Mouse (Mus musculus): ENCODE data around the gene Fgfr4. TPM values are rescaled to one million over a fixed set of nuclear protein-coding genes. Genes with fewer than 3 reads are reported as not detected.

Gene Fgfr4
- under 1 TPM; 0.21 to 0.27 TPM for total RNA-seq (2021)

DNA sequence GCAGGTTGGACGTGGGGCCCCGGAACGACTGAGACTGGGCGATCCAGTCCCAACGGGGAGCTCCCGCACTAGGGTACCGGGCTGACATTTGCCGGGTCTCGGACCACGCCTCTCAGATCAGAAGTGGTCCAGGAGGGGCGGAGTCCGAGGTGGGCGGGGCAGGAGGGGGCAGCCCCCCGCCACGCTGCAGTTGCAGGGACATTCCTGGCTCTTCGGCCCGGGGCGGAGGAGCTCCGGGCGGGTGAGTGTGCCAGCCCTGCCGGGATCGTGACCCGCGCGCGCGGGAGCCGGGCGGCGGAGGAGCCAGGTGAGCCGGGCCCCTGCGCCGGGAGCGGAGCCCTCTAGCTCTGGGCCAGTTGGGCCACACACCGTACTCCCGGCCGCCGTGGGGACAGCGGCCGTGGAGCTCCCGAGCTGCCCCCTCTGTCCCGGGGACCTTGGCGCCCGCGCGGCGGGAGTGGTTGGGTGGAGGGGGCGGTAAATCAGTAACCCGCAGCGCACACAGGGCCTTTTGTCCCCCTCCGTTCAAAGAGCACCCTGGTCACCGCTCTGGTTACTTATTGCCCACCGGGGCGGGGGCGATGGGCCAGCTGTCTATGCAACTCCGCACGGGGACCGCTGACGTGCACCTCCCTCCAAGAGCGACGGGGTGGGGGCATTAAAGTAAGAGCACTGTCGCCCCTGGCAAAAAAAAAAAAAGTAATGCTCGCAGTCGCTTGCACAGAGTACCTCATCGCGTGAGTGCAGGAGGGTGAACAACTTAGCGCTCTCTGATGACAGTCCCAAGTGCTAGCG, at the start of gene Fgfr4:
Gene Fgfr4 (plus strand): TSS at position 20 of the 795 bp plus-strand sequence.
- intact Hi-C loops (cut with DNase I) = no loop called here
- no peak for DNase-seq (ENCODE audit: low spot score in 2 of 2)

- intact Hi-C loops (cut with DNase I) = no loop called here
- no peak for DNase-seq (ENCODE audit: low spot score in 2 of 2)
Measured at GRCm38 (mm10) chr13:55103351-55103750, 49.1 kb upstream of the Fgfr4 start.

- intact Hi-C loops (cut with DNase I) = loop anchor here (1.0 kb wide), 1 partner anchor 73 kb away; no protein-coding TSS in a partner anchor
Measured at GRCm38 (mm10) chr13:55105045-55105952, 47.1 kb upstream of the Fgfr4 start, which contains the start of gene Zfp346. Gene Zfp346, plus strand, starts transcription at chr13:55105311.

DNA sequence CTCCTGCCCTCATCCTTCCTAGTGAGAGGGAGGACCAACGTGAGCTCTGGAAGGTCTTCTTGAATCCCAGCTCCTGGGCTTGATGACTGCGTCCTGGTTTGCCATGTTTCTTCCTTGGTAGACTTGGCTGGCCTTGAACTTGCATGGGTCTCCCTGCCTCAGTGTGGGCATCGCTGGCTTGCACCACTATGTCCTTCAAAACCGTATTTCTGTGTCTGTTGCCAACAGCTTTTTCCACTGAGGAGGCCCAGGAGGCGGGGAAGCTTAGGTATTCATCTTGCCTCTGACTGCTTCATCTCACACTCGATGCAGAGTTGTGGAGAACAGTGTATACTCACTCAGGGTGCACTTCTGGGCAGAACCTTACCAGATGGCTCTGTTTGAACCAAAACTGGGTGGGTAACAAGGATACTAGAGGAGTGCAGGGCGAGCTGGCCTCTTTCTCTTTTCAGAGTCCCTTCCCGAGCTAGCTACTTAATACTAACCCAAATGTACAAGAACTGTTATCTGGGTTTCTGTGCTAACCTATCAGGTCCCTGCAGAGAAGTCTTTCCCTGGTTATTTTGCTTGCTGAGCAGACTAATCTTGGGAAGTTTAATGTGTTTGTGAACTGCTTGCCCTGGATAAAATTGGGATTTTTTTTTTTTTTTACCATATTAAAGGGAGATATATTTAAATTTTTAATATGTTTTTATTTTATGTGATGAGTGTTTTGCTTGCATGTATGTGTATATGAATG, 46.3 kb upstream of the Fgfr4 start:
- intact Hi-C loops (cut with DNase I) = loop anchor here (1.0 kb wide), 1 partner anchor 72 kb away; no protein-coding TSS in a partner anchor

More at GRCm38 (mm10) chr13:55105045-55105952, 47.1 kb upstream of the Fgfr4 start, which contains the start of gene Zfp346:
- peak; percentile 97 to 98 for DNase-seq (ENCODE audit: low spot score in 2 of 2)

DNA sequence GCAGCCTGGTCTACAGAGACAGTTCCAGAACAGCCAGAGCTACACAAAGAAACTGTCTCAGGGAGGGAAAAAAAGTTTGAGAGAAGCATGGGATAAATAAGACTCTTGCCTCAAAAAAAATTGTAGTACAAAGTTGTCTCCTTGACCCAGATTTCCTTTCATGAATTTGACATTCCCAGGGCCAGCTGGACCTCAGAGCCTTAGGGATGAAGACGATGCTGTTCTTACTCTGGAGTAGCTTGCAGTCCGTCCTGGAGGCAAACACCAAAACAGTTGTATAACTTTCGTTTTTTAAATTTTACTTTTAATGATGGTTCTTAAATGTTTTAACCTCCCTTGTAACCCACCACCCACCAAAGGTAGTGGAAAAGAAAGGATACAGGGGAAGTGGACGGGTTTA, 45.3 kb upstream of the Fgfr4 start:
- DNase-seq (ENCODE audit: low spot score in 2 of 2) = no peak
- intact Hi-C loops (cut with DNase I) = no loop called here

More for the DNA sequence above, 46.3 kb upstream of the Fgfr4 start:
- DNase-seq (ENCODE audit: low spot score in 2 of 2) = peak; percentile 13 to 16

GRCm38 (mm10) chr13:55107694-55108093, 44.7 kb upstream of the Fgfr4 start:
- intact Hi-C loops (cut with DNase I) = no loop called here
- peak; percentile 33 to 56 for DNase-seq (ENCODE audit: low spot score in 2 of 2)

DNA sequence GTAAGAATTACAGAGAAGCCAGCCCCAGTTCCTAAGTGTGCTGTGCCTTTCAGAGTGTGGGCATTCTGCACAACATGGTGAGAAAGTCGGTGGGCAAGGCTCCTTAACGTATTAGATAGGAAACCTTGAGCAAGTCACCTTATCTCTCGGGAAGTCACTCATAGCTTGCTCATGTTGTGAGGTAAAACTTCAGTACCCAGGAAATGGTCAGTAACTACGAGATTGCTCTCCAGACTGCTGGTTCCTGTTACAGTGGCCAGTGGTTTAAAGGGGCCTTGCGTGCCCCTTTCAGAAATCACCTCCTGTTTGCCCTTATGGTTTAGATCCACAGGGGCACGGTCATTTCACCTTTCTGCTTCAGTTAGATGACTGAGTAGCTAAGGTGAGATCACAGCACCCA, 38.1 kb upstream of the Fgfr4 start:
- intact Hi-C loops (cut with DNase I) = no loop called here

DNA sequence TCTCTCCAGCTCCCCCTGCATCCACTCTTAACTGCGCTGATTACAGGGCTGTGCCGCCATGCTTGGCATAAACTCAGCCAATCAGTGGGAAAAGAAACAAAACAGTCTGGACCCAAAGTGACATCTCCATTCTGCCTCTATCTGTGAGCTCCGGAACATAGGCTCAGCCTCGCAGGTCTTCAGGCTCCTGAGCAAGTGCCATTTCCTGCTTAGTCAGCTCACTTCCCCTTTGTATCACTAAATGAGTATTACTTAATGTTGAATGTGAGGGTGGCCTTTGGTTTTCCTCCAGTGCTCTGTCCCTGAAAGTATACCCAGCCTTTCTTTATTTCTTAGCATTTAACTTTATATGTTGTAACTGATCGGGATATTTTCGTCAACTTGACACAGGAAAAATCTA, 27.5 kb upstream of the Fgfr4 start:
- no peak for DNase-seq (ENCODE audit: low spot score in 2 of 2)
- intact Hi-C loops (cut with DNase I) = no loop called here

More for the DNA sequence above, 38.1 kb upstream of the Fgfr4 start:
- no peak for DNase-seq (ENCODE audit: low spot score in 2 of 2)

- intact Hi-C loops (cut with DNase I) = no loop called here
- DNase-seq (ENCODE audit: low spot score in 2 of 2) = no peak
Measured at GRCm38 (mm10) chr13:55133448-55133847, 19.0 kb upstream of the Fgfr4 start, which contains the start of gene Gm17617. Gene Gm17617, minus strand, starts transcription at chr13:55133548.

DNA sequence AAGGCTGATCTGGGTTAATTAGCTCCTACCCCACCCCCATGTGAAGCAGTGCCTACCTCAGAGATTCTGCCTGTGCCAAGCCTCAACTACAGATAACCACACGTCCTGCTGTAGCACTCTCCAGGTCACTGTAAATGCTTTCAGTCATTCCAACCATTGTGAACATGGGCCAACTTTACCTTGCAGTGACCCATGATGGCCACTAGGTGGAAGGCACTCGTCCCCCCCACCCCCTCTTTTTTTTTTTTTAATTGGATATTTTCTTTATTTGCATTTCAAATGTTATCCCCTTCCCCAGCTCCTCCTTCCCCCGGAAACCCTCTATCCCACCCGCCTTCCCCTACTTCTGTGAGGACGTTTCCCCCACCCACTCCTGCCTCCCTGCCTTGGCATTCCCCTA, 17.1 kb upstream of the Fgfr4 start:
- intact Hi-C loops (cut with DNase I) = loop anchor here (5.0 kb wide), 1 partner anchor 42 kb away; no protein-coding TSS in a partner anchor
- no peak for DNase-seq (ENCODE audit: low spot score in 2 of 2)

GRCm38 (mm10) chr13:55140271-55140670, 12.2 kb upstream of the Fgfr4 start:
- no peak for DNase-seq (ENCODE audit: low spot score in 2 of 2)
- intact Hi-C loops (cut with DNase I) = no loop called here

DNA sequence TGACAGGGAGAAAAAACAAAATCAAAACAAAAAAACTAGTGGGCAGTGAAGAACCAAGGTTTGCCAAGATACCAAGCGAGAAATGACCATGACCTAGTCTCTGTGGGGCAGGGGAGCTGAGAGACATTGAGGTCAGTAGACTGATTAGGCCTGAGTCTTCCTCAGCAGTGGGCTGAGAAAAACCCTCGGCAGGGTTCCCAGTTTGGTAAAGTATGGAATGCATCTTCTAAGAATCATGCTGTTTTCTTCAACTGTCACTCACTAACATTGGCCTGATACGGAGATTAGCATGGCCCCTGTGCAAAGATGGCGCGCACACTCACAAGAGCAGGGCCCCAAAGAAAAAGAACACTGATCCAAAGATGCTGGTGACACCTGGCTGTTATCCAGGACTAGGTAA, 1.5 kb downstream of the Fgfr4 start:
- no peak for DNase-seq (ENCODE audit: low spot score in 2 of 2)
- intact Hi-C loops (cut with DNase I) = no loop called here

GRCm38 (mm10) chr13:55162365-55162764, 9.9 kb downstream of the Fgfr4 start:
- no peak for DNase-seq (ENCODE audit: low spot score in 2 of 2)
- intact Hi-C loops (cut with DNase I) = no loop called here

DNA sequence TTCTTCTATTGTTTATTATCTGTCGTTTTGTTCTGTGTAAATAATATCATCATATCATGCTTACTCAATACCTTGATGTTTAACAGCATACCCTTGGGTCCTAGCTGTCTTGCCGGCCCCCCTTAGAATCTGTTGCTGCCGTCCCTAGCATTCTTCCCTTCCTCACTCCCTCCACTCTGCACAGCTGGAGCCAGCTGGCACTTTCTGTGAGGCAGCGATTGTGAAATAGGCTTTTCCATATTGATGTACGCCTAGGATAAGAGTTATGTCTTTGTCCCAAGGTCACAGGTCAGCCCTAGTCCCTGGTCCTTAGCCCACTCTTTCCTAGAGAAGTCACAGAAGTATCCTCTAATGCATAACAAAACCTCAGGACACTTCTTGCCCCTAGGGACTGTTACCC, 11.1 kb downstream of the Fgfr4 start:
- intact Hi-C loops (cut with DNase I) = no loop called here
- no peak for DNase-seq (ENCODE audit: low spot score in 2 of 2)

- intact Hi-C loops (cut with DNase I) = no loop called here
- DNase-seq (ENCODE audit: low spot score in 2 of 2) = no peak
Measured at GRCm38 (mm10) chr13:55165831-55166339, 13.4 kb downstream of the Fgfr4 start.

- no peak for DNase-seq (ENCODE audit: low spot score in 2 of 2)
- intact Hi-C loops (cut with DNase I) = no loop called here
Measured at GRCm38 (mm10) chr13:55166806-55167725, 14.6 kb downstream of the Fgfr4 start.

DNA sequence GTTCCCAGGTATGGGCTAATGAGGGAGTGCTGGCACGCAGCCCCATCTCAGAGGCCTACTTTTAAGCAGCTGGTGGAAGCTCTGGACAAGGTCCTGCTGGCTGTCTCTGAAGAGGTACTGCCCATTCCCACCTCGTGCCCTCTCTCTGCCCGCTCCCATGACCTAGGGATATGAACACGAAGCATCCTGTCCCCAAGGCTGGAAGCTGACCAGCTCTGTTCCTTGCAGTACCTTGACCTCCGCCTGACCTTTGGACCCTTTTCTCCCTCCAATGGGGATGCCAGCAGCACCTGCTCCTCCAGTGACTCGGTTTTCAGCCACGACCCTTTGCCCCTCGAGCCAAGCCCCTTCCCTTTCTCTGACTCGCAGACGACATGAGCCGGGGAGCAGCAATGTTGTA, 15.4 kb downstream of the Fgfr4 start:
- intact Hi-C loops (cut with DNase I) = no loop called here
- no peak for DNase-seq (ENCODE audit: low spot score in 2 of 2)

- DNase-seq (ENCODE audit: low spot score in 2 of 2) = no peak
- intact Hi-C loops (cut with DNase I) = no loop called here
Measured at GRCm38 (mm10) chr13:55168255-55168654, 15.8 kb downstream of the Fgfr4 start.
